Mouse (Mus musculus) neural tube, embryonic 13.5 days (tissue): ENCODE data around the gene Pacrg. TPM values are rescaled to one million over a fixed set of nuclear protein-coding genes. Genes with fewer than 3 reads are reported as not detected.
A peak's percentile ranks its signal among the peaks of the same experiment; 100 is the strongest.

Experiments used
- ATAC-seq: fragments of 200-750 bp; cut with Nextera tagmentation; 2 replicates; pipeline ENCODE4 v1.8.0; 2017; ENCODE audit warnings: low read depth, mild to moderate bottlenecking, moderate TSS enrichment, moderate library complexity
- H3K27ac ChIP-seq: fragments of 300-500 bp; sonication (generic); replicated peaks from 2 replicates; pipeline ENCODE4 v1.5.1; 2015; ENCODE audit warnings: moderate library complexity, mild to moderate bottlenecking, inconsistent platforms
- H3K27me3 ChIP-seq: fragments of 300-500 bp; sonication (generic); 2 replicates; pipeline ENCODE4 v1.6.1; 2015; ENCODE audit warnings: mild to moderate bottlenecking, inconsistent platforms
- H3K36me3 ChIP-seq: fragments of 300-500 bp; sonication (generic); 2 replicates; pipeline ENCODE4 v1.6.1; 2015; ENCODE audit warnings: mild to moderate bottlenecking, inconsistent platforms
- H3K4me1 ChIP-seq: fragments of 300-500 bp; sonication (generic); replicated peaks from 2 replicates; pipeline ENCODE4 v1.6.1; 2015; ENCODE audit warnings: inconsistent platforms
- H3K4me2 ChIP-seq: fragments of 300-500 bp; sonication (generic); 2 replicates; pipeline ENCODE4 v1.6.1; 2015; ENCODE audit warnings: inconsistent platforms, mild to moderate bottlenecking, moderate library complexity
- H3K4me3 ChIP-seq: fragments of 300-500 bp; sonication (generic); 2 replicates; pipeline ENCODE4 v1.5.1; 2015; ENCODE audit warnings: mild to moderate bottlenecking, inconsistent platforms
- H3K9ac ChIP-seq: fragments of 300-500 bp; sonication (generic); 2 replicates; pipeline ENCODE4 v1.6.1; 2015; ENCODE audit warnings: moderate library complexity, mild to moderate bottlenecking, inconsistent platforms
- H3K9me3 ChIP-seq: fragments of 300-500 bp; sonication (generic); 2 replicates; pipeline ENCODE4 v1.6.1; 2016; ENCODE audit warnings: inconsistent platforms
- WGBS: fragments of 180-500 bp; shearing (Covaris S2); methylation state at CpG from one replicate; pipeline ENCODE4 v1.1.7; 2015; 5-methylcytosine and 5-hydroxymethylcytosine counted together
- polyA plus RNA-seq: library from polyadenylated mRNA; unstranded; fragments of >200 nt; fragmentation: Nextera tagmentation; extraction: Ambion mirVana; gene quantifications from 2 replicates; pipeline ENCODE4 v1.2.1, GENCODE M21; 2015

Pacrg gene
- polyA plus RNA-seq, 1 experiment from 2014 or later: 14.2 TPM

DNA sequence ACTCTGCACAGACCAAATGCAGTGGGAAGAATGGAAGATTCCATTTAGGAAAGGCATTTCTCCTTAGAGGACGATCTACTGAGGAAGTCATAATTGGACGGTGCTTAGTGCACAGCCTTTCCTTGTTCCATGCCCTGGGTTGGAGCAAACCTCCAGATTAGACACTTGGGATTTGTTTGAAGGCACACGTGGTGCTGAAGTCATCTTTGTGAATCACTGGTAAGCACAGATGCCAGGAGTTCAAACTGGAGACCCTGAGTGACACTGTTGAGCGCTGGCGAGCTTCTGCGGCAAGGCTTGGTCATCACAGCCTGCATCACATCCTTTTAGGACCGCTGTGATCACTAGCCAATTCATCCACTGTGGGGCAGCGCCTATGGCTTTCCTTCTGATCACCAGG lies 385.7 kb downstream of the Pacrg start:
- 91% methylated on average over 8 of the region's 8 CpGs for WGBS
- Histone ChIP-seq H3K4me1 (peaks cover 50% of the 10 kb centered on the region), H3K9ac (no peak overlapping the region), H3K27ac (no peak overlapping the region), H3K4me2 (no peak overlapping the region), H3K4me3 (no peak overlapping the region), H3K9me3 (no peaks in the 10 kb centered on the region), H3K36me3 (no peaks in the 10 kb centered on the region), H3K27me3 (no peaks in the 10 kb centered on the region)
- ATAC-seq: no peak

DNA sequence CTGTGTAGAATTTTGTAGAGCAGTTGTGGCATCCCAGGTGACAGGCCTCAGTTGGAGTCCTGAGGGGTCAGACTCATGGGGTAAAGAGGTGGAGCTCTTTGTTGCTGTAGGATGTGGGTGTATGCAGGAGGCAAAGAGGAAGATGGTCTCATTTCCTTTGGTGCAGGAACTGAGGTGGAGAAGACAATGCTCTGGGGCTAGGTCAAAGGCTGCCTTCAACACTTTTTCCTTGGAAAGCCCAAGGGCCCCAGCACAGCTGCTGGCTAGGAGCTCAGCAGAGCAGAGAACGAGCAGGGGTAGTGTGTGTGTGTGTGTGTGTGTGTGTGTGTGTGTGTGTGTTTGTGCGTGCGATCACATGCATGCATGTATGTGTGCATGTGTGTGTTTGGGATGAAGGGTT lies 387.3 kb downstream of the Pacrg start:
- ATAC-seq: no peak
- Histone ChIP-seq H3K27me3 (no peaks in the 10 kb centered on the region), H3K9ac (no peak overlapping the region), H3K27ac (no peak overlapping the region), H3K4me3 (no peak overlapping the region), H3K4me1 (peaks cover 51% of the 10 kb centered on the region), H3K36me3 (no peaks in the 10 kb centered on the region), H3K4me2 (no peak overlapping the region), H3K9me3 (no peaks in the 10 kb centered on the region)
- WGBS: 80% methylated on average over 3 of the region's 3 CpGs

DNA sequence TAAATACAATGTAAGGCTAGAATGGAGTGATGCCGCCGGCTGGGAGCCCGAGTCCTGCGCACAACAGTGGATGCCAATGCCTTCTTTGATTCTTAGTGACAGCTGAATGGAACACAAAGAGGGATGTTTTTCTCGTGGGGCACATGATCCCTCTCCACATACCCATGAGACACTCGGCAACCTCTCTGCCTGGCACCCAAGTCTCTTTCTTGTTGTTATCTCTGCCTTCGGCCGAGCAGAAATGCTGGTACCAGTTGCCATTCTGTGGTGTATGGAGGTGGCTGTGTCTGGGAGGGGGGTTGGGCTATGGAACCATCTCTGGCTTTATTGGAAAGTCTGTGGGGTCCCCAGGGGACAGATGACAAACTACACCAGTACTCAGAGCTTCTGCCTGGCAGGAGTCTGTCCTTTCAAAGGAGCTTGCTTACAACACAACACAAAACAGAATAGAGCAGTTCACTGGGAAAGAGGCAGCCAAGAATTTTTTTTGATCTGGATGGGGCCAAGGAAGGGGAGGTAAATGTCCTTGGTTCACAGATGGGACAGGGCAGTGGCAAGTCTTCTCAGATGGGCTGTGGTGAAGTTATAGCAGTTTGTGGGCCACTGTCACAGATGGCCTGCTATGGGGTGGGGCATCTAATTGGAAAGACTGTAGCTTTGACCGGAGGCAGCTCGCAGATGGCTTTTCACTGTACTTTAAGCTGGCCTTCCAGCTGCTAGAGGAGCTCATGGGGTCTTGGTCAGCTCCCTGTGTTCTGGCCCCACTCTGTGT lies 388.6 kb downstream of the Pacrg start:
- H3K4me1 ChIP-seq: peaks cover 41% of the 10 kb centered on the region
- H3K27me3 ChIP-seq: no peaks in the 10 kb centered on the region
- 31% methylated on average over 10 of the region's 10 CpGs for WGBS
- no peak overlapping the region for H3K4me2 ChIP-seq
- H3K27ac ChIP-seq: peak overlapping the region; percentile 75
- no peak overlapping the region for H3K9ac ChIP-seq
- no peak overlapping the region for H3K4me3 ChIP-seq
- H3K9me3 ChIP-seq: no peaks in the 10 kb centered on the region
- H3K36me3 ChIP-seq: no peaks in the 10 kb centered on the region
- peak; percentile 47; the same call in 1 of the 2 replicates for ATAC-seq

DNA sequence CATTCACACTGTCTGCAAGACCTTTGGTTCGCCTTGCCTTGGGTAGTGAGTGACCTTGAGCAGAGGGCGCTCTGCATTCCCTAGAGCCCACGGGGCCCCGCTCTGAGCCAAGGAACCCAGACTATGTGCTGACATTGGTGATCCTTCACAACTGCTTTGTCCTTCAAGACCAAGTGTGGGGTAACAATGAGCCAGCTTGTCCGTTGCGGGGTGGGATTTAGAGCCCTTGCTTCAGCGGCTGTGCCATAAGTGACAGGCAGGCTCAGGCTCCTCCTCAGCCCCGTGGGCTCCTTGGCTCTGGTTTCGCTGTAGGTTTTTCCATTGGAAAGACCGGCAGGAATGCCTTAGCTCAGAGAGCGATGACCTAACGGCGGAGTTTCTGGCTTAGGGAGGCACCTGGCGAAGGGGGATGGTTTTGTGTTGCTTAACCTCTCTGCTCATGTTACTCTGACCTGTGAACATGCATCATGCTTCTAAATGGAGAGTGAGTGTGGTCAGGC lies 390.3 kb downstream of the Pacrg start:
- 79% methylated on average over 14 of the region's 14 CpGs for WGBS
- Histone ChIP-seq H3K4me2 (no peak overlapping the region), H3K9ac (no peak overlapping the region), H3K36me3 (no peaks in the 10 kb centered on the region), H3K27ac (peak overlapping the region; percentile 75), H3K27me3 (no peaks in the 10 kb centered on the region), H3K9me3 (no peaks in the 10 kb centered on the region), H3K4me3 (no peak overlapping the region), H3K4me1 (peaks cover 34% of the 10 kb centered on the region)
- peak; percentile 33; the same call in 1 of the 2 replicates for ATAC-seq

DNA sequence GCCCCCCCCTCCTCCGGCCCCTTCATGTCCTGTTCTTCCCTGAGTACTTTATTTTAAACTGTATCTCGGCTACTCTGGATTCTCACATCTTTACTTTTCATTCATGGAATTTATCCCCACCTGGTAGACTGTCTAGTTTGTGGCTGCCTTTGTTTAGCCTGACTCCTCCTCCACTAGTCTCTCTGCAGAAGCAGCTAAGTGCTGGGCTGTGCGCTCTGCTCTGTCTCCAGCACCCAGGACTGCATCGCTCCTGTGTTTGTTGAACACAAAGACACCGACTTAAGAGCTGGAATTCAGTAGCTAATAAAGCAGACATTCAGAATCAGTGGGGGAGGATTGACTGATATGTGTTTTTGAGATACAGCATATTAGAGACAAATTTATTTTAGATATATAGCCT lies 391.7 kb downstream of the Pacrg start:
- Histone ChIP-seq H3K4me2 (no peak overlapping the region), H3K4me3 (no peak overlapping the region), H3K27ac (no peak overlapping the region), H3K36me3 (no peaks in the 10 kb centered on the region), H3K4me1 (peaks cover 34% of the 10 kb centered on the region), H3K9ac (no peak overlapping the region), H3K9me3 (no peaks in the 10 kb centered on the region), H3K27me3 (no peaks in the 10 kb centered on the region)
- 60% methylated on average over 5 of the region's 5 CpGs for WGBS
- 0 out of 2 replicates have a peak, but pooled peaks have one; percentile 41 for ATAC-seq

DNA sequence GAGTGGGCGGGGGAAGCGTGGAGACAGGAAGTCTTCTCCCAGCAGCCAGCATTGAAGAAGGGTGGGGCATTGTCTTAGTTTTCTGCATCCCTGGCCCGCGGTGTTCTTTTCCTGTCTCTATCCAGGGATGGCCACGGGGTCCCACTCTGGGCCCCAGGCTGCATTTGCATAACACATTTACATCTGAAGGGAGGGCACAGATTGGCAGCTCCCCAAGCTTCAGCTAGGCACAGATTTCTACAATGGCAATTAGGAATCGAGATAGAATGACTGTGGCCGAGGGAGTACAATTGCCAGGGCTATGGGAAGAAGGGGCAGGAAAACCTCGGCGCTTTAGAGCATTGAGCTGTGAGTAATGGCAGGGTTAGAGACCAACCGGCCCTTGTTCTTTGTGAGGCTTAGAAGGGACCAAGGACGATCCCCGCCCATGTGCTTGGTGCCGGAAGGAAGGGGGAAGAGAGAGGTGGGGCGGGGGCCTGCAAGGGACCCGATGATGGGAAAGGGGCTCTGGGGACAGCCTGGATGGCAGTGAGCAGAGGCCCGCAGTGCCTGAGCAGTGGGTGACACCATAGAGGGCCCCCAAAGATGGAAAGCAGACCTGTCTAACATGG lies 398.5 kb downstream of the Pacrg start:
- H3K27ac ChIP-seq: peak overlapping the region; percentile 84
- peak overlapping the region; percentile 28 for H3K4me2 ChIP-seq
- H3K4me3 ChIP-seq: no peak overlapping the region
- peaks cover 28% of the 10 kb centered on the region for H3K4me1 ChIP-seq
- H3K9me3 ChIP-seq: no peaks in the 10 kb centered on the region
- WGBS: 11% methylated on average over 16 of the region's 16 CpGs
- peak; percentile 93 for ATAC-seq
- H3K27me3 ChIP-seq: no peaks in the 10 kb centered on the region
- peak overlapping the region; percentile 6; the same call in 1 of the 2 replicates for H3K9ac ChIP-seq
- no peaks in the 10 kb centered on the region for H3K36me3 ChIP-seq

DNA sequence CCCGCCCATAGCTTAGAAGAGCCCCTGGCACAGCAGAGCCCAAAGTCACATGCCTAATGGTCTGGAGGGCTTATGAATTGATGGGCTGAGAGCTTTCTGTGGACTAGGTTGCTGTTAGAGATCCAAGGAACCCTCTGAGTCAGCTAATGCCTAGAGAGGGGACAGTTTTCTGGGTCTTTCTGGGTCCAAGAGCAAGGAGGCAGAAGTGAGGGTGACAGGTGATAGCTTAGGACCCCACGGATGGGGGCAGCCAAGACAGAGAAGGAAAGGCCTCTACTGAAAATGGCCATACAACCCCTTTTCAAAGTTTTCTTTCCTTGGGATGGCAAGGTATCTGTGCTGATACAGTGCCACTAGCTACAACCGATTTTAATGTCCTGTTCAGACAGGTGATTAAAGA lies 399.1 kb downstream of the Pacrg start:
- H3K27me3 ChIP-seq: no peaks in the 10 kb centered on the region
- 70% methylated on average over 3 of the region's 3 CpGs for WGBS
- H3K4me2 ChIP-seq: no peak overlapping the region
- H3K4me1 ChIP-seq: peaks cover 28% of the 10 kb centered on the region
- no peak overlapping the region for H3K4me3 ChIP-seq
- no peak overlapping the region for H3K9ac ChIP-seq
- peak overlapping the region; percentile 84 for H3K27ac ChIP-seq
- H3K36me3 ChIP-seq: no peaks in the 10 kb centered on the region
- ATAC-seq: 0 out of 2 replicates have a peak, but pooled peaks have one; percentile 33
- H3K9me3 ChIP-seq: no peaks in the 10 kb centered on the region

DNA sequence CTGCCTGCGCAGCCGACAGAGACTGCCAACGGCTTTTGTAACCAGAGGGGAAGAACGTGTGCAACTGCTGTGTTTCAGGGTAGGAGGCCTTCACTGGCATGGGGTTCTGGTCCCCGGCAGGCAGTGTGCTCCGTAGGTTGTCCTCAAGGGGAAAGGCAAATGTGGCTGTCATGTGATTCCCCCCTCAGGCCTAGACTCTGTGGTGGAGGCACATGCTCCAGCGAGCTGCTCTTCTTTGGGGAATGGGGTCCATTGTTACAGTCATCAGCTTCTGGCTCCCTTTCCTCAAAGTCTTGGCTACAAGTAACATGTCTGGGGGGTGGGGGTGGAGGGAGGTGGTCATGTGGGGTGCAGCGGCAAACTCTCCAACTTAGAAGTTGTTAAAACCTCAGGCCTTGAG lies 400.3 kb downstream of the Pacrg start:
- Histone ChIP-seq H3K4me2 (no peak overlapping the region), H3K9me3 (no peaks in the 10 kb centered on the region), H3K27me3 (no peaks in the 10 kb centered on the region), H3K9ac (0 out of 2 replicates have a peak overlapping the region, but pooled peaks have one; percentile 23), H3K4me3 (no peak overlapping the region), H3K4me1 (peaks cover 28% of the 10 kb centered on the region), H3K36me3 (no peaks in the 10 kb centered on the region), H3K27ac (peak overlapping the region; percentile 46)
- WGBS: 46% methylated on average over 8 of the region's 8 CpGs
- no peak for ATAC-seq

DNA sequence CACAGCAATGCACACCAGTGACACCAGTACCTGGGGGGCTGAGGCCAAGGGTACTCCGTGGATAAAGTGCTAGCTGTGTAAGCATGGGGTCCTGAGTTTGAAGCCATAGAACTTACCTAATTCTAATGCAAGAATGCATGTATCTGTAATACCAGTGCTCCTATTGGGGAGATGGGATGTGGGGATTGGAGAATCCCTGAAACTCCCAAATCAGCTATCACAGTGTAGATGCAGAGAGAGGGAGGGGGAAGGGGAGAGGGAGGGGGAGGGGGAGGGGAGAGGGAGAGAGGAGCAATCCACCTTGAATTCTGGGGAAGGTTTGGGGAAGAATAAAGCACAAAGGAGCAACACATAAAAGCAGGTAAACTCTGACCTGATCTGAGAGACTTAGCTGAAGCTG lies 405.2 kb downstream of the Pacrg start:
- no peak overlapping the region for H3K27ac ChIP-seq
- WGBS: 50% methylated on average over 1 of the region's 1 CpGs
- peaks cover 9% of the 10 kb centered on the region; the same call in 1 of the 2 replicates for H3K4me1 ChIP-seq
- no peak for ATAC-seq
- no peaks in the 10 kb centered on the region for H3K36me3 ChIP-seq
- H3K4me2 ChIP-seq: no peak overlapping the region
- no peaks in the 10 kb centered on the region; the same call in 1 of the 2 replicates for H3K27me3 ChIP-seq
- no peaks in the 10 kb centered on the region for H3K9me3 ChIP-seq
- H3K9ac ChIP-seq: no peak overlapping the region
- H3K4me3 ChIP-seq: no peak overlapping the region

DNA sequence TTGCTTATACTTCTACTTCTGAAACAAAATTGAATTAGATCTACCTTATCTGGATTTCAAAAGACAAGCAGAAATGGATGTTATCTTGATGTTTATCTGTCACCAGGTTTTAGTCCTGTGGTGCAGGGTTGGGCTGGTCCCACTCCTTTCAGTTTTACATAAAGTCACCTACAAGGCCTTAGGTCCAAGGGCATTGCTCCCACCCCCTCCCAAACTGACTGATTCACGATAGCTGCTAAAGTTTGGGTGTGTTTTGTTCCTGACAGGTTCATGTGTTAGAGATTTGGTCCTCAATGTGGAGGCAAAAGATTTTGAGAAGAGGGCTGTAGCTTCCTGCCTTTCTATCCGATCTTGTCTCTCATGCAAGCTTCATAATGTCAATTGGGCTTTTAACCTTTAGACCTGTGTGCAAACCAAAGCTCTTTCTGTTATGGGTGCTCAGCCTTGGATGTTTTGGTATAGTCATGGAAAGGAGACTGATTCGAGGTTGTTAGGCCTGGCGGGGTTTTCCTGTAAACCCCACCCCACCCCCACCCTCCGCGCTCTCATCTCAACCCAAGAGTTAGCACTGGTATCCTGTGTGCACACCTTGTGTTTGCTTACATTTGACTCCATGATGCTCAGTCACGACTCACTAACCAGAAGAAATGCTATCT lies 407.5 kb downstream of the Pacrg start:
- H3K36me3 ChIP-seq: no peaks in the 10 kb centered on the region
- ATAC-seq: no peak
- no peak overlapping the region for H3K27ac ChIP-seq
- H3K4me1 ChIP-seq: 0 out of 2 replicates have a peak, but pooled peaks cover 6% of the 10 kb centered on the region
- H3K4me2 ChIP-seq: no peak overlapping the region
- WGBS: 93% methylated on average over 7 of the region's 7 CpGs
- no peak overlapping the region for H3K9ac ChIP-seq
- H3K9me3 ChIP-seq: no peaks in the 10 kb centered on the region
- peaks cover 2% of the 10 kb centered on the region; the same call in 1 of the 2 replicates for H3K27me3 ChIP-seq
- H3K4me3 ChIP-seq: no peak overlapping the region

DNA sequence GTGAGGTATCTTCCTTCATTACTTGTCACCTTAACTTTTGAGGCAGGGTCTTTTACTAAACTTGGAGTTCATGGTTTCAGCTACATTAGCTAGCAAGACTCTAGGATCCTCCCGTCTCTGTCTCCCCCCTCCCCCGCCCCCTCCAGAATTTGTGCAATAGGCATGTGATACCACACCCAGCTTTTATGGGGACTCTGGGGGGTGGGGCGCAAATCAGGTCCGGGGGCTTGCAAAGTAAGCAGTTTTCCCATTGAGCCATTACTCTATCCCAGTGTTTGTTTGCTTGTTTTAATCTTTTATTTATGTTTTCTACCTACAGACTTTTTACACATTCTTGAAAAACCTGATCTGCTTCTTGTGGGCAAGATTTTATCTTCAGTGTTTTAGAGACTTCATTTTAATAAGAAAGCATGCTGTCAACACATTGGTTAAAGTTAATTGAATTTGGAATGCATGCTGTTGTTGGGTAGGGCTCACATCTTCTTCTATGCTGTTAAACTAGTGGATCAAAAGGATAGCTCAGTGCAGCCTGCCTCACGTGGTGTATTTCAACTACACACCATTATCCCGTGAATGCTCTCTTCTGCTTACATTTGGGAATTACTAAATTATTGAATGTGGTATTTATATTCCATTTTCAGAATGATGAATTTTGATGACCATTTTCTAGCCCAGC lies 408.1 kb downstream of the Pacrg start:
- WGBS: 67% methylated on average over 6 of the region's 6 CpGs
- no peak overlapping the region for H3K4me3 ChIP-seq
- no peaks in the 10 kb centered on the region for H3K9me3 ChIP-seq
- 0 out of 2 replicates have a peak, but pooled peaks cover 6% of the 10 kb centered on the region for H3K4me1 ChIP-seq
- ATAC-seq: no peak
- no peak overlapping the region for H3K27ac ChIP-seq
- H3K27me3 ChIP-seq: peaks cover 2% of the 10 kb centered on the region; the same call in 1 of the 2 replicates
- H3K4me2 ChIP-seq: no peak overlapping the region
- H3K9ac ChIP-seq: no peak overlapping the region
- H3K36me3 ChIP-seq: no peaks in the 10 kb centered on the region
